Mouse (Mus musculus) right cerebral cortex, postnatal 14 days (tissue): ENCODE data around the gene Fbxw4.
A peak's percentile ranks its signal among the peaks of the same experiment; 100 is the strongest.
"Not testable (repeated sequence)": the region's sequence is repeated elsewhere in the genome, so short reads cannot be mapped to it uniquely, and the experiment has no call there.

ENCODE experiments used
- DNase-seq: peaks from one replicate; pipeline ENCODE4 v3.0.0; 2022

Fbxw4 gene

DNA sequence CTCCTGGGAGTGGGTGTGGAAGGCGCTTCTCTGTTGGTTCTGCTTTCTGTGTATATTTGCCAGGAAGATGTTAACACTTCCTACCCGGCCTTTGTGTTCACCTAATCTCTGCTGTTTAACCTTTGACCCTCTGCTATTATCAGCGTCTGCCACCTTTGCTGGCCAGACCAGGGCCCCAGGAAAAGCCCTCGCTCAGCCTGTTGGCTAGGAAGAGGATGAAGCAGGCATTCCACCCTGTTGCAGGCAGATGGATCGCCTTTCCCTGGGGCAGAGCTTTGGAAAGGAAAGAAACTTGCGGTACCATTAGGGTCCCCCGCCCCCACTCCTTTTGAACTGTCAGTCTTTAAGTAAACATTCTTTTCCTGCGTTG, 84.5 kb downstream of the Fbxw4 start:
- no peak for DNase-seq

DNA sequence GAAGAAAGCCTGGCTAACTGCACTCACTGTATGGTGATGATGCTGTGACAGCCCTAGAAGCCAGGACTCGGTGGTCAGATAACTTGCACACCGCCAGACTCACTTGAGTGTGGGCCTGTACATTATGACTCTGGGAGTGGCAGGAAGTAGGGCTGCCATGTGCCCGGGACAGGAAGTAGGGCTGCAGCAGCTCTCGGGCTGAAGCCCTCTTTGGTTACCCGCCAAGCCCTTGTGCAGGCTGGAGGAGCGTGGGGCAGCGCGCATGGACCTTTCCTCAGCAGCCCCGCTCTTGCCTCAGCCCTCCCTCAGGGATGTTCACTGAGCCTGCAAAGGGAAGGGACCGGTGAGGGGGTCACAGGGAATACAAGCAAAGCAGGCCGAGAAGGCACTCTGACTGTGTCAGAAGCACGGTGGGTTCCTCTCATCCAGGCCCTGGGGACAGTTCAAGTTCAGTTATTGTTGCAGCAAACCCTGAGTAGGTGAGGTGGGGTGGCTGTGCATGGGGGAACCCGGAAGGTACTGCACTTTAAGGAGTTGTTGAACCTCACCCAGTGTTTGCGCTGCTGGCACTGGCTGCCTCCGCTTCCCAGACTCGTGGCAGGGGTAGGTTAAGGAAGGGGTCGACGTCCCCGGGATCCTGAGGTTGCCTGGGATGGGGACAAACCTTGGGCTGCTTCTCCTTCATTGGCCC, 85.0 kb downstream of the Fbxw4 start:
- DNase-seq = no peak

- DNase-seq = no peak
These were observed 85.7 kb downstream of the Fbxw4 start for GRCm38 (mm10) chr19:45574339-45574898.

GRCm38 (mm10) chr19:45573861-45574267, 86.2 kb downstream of the Fbxw4 start:
- DNase-seq = peak; percentile 79

DNA sequence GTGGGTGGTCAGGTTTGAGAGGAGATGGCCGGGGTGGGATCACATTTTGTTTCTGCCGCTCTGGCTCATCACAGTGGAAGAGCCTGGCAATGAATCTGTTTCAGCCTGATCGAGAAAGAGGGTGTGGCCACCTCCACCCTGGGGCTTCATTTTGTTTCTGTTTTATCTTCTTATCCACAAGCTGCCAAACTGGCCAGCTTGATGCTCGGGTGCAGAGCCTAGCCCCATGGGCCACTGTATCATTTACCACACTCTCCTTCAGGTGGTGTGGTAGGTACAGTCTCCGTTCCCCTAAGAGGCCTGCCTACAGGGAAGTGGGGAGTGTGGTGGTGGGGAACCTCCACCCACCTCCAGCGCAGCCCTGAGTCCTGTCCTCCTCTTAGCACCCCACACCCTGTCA, 87.1 kb downstream of the Fbxw4 start:
- DNase-seq = no peak

DNA sequence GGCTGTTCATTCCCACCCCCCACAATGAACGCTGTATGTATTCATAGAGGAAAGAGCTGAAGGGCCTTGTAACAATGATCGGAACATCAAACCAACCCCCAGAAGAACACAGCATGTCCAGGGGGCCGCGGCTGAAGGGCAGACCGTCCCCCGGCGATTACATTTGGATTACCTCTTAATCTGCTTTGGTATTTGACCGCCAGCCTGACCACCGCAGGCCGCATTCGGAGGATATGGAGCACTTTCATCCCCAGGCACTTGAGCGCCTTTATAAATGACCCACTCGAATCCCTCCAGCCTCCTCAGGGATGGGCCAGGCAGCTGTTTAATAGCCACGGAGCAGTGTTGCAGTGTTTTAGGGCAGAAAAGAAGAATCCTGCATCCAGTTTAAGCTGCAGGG, 92.7 kb downstream of the Fbxw4 start:
- no peak for DNase-seq

GRCm38 (mm10) chr19:45565925-45566715, 94.0 kb downstream of the Fbxw4 start:
- no peak for DNase-seq

DNA sequence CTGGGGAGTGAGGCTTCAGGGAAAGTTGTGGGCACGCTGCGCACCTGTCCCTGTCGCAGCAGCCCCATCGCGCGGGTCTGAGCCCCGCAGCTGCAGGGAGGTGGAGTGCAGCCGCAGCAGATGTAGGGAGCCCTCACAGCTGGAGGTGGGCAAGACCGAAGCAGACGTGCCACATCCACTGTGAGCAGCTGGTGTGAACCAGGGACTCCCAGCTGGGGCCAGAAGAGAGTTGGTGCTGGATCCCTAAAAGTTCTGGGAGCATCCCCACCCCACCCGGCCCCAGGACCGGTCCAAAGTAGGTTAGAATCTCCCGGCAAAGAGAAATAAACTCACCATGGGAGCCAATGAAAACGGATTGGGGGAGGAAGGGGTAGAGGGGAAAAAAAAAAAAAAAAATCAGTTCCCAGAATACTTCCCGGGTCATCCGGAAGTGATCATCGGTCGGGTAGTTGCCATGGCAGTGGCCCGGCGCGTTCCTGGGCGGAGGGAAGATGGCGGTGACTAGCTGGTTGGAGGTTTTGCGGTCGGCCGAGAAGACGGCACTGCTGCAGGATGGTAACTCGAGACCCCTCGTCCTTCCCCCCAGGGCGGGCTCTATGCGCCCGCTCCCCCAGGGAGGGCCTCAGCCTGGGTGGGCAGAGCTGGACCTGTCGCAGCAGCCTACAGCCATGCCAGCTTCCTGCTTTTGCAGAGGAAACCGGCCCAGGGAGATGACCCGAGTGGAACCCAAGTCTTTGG, 99.8 kb downstream of the Fbxw4 start, which contains the start of the genes Poll and Gm17018:
TSS of gene Poll (minus strand) at position 379 of the 738 bp plus-strand sequence.
TSS of gene Gm17018 (plus strand) at position 463 of the 738 bp plus-strand sequence.
- peak; percentile 85 for DNase-seq

DNA sequence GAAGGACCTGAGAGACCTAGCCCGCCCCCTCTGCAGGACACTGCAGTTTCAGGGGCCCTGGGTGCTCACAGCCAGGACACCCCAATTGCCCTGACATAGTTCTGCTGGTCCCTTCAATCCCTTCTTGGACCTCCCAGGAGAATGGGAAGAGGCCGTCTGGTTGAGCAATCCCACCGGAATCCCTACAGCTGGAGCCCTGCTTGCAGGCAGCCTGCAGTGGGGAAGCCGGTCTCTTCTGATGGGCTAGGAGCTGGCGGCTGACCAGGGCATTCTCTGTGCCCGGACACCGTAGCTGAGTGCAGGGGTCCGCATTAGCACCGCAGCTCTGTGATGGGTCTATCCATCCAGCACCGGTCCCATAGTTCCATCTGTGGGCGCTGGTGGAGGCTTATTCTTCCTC, 106.0 kb downstream of the Fbxw4 start:
- no peak for DNase-seq

- DNase-seq = no peak
These were observed 107.9 kb downstream of the Fbxw4 start for GRCm38 (mm10) chr19:45552187-45552586.

- DNase-seq = no peak
These were observed 110.2 kb downstream of the Fbxw4 start for GRCm38 (mm10) chr19:45549948-45550347.

DNA sequence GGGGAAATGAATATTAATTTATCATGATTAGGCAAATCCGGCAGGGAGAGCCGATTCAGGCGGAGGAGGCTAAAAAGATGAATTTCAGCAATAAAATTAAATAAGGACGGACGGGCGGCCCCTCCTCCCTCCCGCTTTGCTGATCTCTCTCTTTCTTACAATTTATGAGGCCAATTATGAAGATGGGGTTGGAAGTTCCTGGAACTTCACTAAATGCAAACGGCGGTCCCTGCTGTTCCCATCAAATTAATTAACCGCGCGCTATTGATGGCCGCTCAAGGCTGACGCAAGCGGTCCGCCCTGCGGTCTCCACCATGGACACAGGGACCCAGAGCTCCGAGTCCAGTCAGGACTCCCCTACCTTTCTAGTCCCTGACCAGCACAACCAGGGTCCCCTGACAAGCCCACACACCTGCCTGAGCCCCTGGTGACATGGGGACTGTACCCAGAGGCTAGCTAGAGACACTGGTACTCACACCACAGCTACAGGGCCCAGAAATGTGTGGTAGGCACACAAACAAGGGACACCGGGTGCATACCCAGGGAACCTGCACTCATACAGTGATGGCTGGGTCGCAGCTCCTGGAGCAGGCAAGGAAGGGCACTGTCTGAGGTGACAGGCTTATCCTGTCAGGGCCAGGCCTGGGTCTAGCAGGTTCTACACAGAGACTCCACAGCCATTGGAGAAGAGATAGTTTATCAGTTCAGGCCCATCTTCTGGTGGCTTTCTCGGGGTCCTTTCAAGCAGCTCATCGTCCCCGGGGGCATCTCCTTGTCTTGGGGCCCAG, 110.8 kb downstream of the Fbxw4 start:
- no peak for DNase-seq

DNA sequence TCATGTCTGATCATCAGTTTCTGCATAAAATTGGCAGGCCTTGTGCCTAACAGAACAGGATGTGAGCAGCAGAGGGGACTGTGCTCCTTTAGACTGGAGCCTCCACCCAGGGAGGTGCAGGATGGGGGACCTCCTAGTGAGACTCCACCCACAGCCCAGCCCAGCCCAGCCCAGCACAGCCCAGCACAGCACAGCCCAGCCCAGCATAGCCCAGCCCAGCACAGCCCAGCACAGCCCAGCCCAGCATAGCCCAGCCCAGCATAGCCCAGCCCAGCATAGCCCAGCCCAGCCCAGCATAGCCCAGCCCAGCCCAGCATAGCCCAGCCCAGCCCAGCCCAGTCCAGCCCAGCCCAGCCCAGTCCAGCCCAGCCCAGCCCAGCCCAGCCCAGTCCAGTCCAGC, 111.9 kb downstream of the Fbxw4 start:
- DNase-seq = not testable (repeated sequence)

GRCm38 (mm10) chr19:45544925-45545321, 115.2 kb downstream of the Fbxw4 start:
- DNase-seq = peak; percentile 80

- DNase-seq = no peak
These were observed 115.8 kb downstream of the Fbxw4 start for GRCm38 (mm10) chr19:45544152-45544924.

GRCm38 (mm10) chr19:45542061-45542460, 118.1 kb downstream of the Fbxw4 start:
- no peak for DNase-seq

- DNase-seq = peak; percentile 72
These were observed 118.6 kb downstream of the Fbxw4 start for GRCm38 (mm10) chr19:45541409-45542041.

DNA sequence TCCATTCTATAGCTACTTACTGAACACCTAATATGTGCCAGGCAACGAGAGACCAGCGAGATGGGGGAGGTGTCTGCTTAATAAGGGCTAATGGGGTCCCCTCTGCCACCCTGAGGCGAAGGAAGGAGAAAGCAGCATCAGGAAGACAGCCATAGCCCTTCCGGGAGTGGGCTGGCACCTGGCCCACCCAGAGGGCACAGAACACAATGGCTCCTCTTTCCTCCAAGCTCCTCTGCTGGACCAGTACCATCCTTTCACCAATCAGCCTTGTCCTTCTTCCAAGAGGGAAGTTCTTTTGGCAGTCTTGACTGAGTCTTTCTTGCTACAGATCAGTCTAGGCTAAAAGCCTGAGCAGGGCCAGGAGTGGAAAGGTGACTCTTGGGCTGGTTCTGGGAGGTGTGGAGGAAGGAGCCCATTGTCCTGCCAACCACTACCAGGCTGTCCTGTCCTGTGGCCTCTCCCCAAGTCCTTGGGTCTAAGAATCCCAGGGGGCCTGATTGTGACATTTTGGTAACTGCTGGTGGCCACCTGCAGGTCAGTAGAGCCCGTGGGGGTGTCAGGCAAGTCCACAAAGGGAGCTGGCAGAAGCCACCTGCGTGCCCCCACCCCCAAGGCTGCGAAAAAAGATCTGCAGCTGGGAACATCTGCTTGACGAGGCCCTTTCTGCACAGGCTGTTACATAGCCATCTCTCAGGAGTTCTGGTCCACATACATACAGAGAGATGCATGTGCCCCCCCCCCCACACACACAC, 119.3 kb downstream of the Fbxw4 start:
- DNase-seq = no peak

GRCm38 (mm10) chr19:45537505-45537904, 122.6 kb downstream of the Fbxw4 start:
- no peak for DNase-seq

DNA sequence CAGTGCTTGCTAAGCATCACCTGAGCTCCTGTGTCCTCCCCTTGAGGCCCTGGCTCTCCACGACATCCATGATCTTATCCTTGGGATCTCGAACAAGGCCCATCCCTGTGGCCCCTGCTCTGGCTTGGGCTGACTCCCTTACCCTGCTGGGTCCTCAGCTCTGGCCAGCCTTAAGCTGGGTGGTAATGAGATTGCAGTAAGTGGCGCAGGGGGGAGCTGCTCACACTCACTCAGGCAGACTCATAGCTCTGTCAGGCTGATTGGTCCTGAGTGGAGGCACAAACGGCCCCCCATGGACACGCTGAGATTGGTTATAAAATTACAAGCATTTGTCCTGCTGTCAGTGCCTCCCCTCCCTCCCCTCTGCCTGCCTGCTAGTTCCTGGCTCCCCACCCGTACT, 124.2 kb downstream of the Fbxw4 start:
- DNase-seq = no peak
